Mouse (Mus musculus) embryonic facial prominence, embryonic 12.5 days (tissue): Measurements from ENCODE around the gene Gm20765. TPM values are rescaled to one million over a fixed set of nuclear protein-coding genes. Genes with fewer than 3 reads are reported as not detected.

Experiments used
- polyA plus RNA-seq: library from polyadenylated mRNA; unstranded; fragments of >200 nt; fragmentation: Nextera tagmentation; extraction: Ambion mirVana; gene quantifications from 2 replicates; pipeline ENCODE4 v1.2.1, GENCODE M21; 2016

The Gm20765 gene
- polyA plus RNA-seq, 1 experiment from 2014 or later: not detected

Other genes with a start within 250 kb of the Gm20765 start
- not detected in 2 replicates for gene Gm21293, start 42.5 kb upstream of the Gm20765 start, polyA plus RNA-seq
- not detected in 2 replicates for gene Gm6763, start 34.0 kb upstream of the Gm20765 start, polyA plus RNA-seq
- not detected in 2 replicates for gene Gm8764, start 25.5 kb upstream of the Gm20765 start, polyA plus RNA-seq
- not detected in 2 replicates for gene Gm21304, start 17.0 kb upstream of the Gm20765 start, polyA plus RNA-seq
- not detected in 2 replicates for gene Gm21312, start 8.5 kb upstream of the Gm20765 start, polyA plus RNA-seq
- gene Gm4340, start 8.5 kb downstream of the Gm20765 start, polyA plus RNA-seq: not detected in 2 replicates